Mouse (Mus musculus) hindbrain, embryonic 11.5 days (tissue): ENCODE measurements around the gene 5730480H06Rik. TPM values are rescaled to one million over a fixed set of nuclear protein-coding genes. Genes with fewer than 3 reads are reported as not detected.

ENCODE experiments used
- ATAC-seq: fragments of 200-750 bp; cut with Nextera tagmentation; 2 replicates; pipeline ENCODE4 v1.8.0; 2017; ENCODE audit warnings: mild to moderate bottlenecking, moderate TSS enrichment, moderate library complexity; ENCODE audit not compliant: low FRiP score
- DNase-seq: peaks from one replicate; pipeline ENCODE4 v3.0.0-alpha.2; 2015; ENCODE audit warnings: low spot score
- H3K27ac ChIP-seq: fragments of 300-500 bp; sonication (generic); 2 replicates; pipeline ENCODE4 v1.5.1; 2014; ENCODE audit warnings: mild to moderate bottlenecking, low read depth, low read length
- H3K27me3 ChIP-seq: fragments of 300-500 bp; sonication (generic); 2 replicates; pipeline ENCODE4 v1.6.1; 2014; ENCODE audit warnings: mild to moderate bottlenecking, low read length, moderate library complexity, mixed read lengths; ENCODE audit not compliant: control insufficient read depth, insufficient read depth
- H3K36me3 ChIP-seq: fragments of 300-500 bp; sonication (generic); 2 replicates; pipeline ENCODE4 v1.6.1; 2014; ENCODE audit warnings: mild to moderate bottlenecking, low read length, moderate library complexity, mixed read lengths; ENCODE audit not compliant: control insufficient read depth, insufficient read depth
- H3K4me1 ChIP-seq: fragments of 300-500 bp; sonication (generic); replicated peaks from 2 replicates; pipeline ENCODE4 v1.6.1; 2014; ENCODE audit warnings: low read length, mixed read lengths; ENCODE audit not compliant: control insufficient read depth, insufficient read depth
- H3K4me2 ChIP-seq: fragments of 300-500 bp; sonication (generic); replicated peaks from 2 replicates; pipeline ENCODE4 v1.6.1; 2014; ENCODE audit warnings: mild to moderate bottlenecking, low read depth, low read length
- H3K4me3 ChIP-seq: fragments of 300-500 bp; sonication (generic); 2 replicates; pipeline ENCODE4 v1.5.1; 2014; ENCODE audit warnings: low read depth, low read length
- H3K9ac ChIP-seq: fragments of 300-500 bp; sonication (generic); 2 replicates; pipeline ENCODE4 v1.6.1; 2014; ENCODE audit warnings: low read depth, low read length
- H3K9me3 ChIP-seq: fragments of 300-500 bp; sonication (generic); 2 replicates; pipeline ENCODE4 v1.6.1; 2016; ENCODE audit warnings: low read length; ENCODE audit not compliant: control insufficient read depth
- WGBS: fragments of 180-500 bp; shearing (Covaris S2); extraction: QIAGEN DNeasy Blood & Tissue Kit; methylation state at CpG from one replicate; pipeline ENCODE4 v1.1.7; 2014; 5-methylcytosine and 5-hydroxymethylcytosine counted together
- polyA plus RNA-seq: library from polyadenylated mRNA; unstranded; fragments of >200 nt; fragmentation: Nextera tagmentation; extraction: Ambion mirVana; gene quantifications from 2 replicates; pipeline ENCODE4 v1.2.1, GENCODE M21; 2014

5730480H06Rik gene
- polyA plus RNA-seq, 1 experiment from 2014 or later, result 31.1 TPM

DNA sequence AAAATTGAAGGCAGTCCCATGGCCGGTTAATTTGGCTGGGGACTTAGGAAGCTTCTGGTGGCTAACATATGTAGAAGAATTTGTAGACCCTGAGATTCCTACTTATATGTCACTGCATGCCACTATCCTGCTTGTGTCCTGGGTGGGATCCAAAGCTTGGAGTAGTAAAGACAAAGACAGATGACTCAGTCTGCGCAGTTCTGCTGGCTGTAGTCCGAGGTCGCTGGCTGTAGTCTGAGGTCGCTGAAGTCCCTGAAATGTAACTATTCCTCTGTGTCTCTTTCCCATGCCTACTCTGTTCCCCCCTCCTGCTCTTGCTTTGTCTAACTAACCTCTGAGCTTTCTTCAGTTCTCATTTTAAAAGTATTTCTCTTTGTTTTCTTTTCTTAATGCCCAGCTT, 82.6 kb downstream of the 5730480H06Rik start:
- Histone ChIP-seq H3K4me1 (no peaks in the 10 kb centered on the region), H3K4me3 (no peak overlapping the region), H3K9ac (no peak overlapping the region), H3K36me3 (no peaks in the 10 kb centered on the region), H3K27ac (no peak overlapping the region), H3K9me3 (no peaks in the 10 kb centered on the region), H3K4me2 (no peak overlapping the region), H3K27me3 (no peaks in the 10 kb centered on the region)
- no peak for DNase-seq
- WGBS, result 87% methylated on average over 5 of the region's 5 CpGs
- ATAC-seq, result no peak

DNA sequence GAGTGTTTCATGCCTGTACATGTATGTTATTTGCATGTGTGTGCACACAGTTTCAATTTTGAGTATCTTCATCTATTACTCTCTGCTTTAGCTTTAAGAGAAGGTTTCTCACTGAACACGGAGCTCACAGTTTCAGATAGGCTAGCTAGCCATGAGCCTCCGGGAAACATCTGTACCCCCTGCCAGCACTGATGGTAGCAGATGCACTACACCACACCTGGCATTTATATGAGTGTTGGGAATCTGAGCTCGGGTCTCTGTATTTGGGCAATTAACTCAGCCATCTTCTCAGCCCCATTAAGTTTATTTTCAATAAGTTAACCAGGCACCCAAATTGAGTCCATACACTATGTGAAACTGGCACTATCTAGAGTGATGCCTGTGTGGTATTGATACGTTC, 83.7 kb downstream of the 5730480H06Rik start:
- H3K9ac ChIP-seq, result no peak overlapping the region
- ATAC-seq, result no peak
- no peak overlapping the region for H3K4me3 ChIP-seq

DNA sequence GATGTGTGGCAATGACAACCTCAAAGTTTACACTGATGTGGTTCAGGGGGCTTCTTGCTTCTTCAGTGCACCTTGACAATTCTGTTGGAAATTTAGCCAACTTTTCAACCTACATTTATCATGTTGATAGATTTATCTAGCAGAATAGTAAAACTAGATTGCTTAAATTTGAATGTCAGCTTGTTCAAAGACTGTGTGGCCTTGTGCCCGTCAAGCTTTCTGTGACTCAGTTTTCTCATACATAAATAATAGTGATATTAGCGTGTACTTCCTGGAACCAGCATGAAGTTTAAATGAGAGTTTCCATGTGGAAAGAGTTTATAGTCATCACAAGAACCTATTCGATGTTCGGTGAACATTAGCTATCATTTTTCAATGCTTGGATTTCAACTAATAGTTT, 84.5 kb downstream of the 5730480H06Rik start:
- WGBS, result 100% methylated on average over 4 of the region's 4 CpGs
- Histone ChIP-seq H3K4me1 (no peaks in the 10 kb centered on the region), H3K36me3 (no peaks in the 10 kb centered on the region), H3K27me3 (no peaks in the 10 kb centered on the region), H3K9ac (no peak overlapping the region), H3K4me3 (no peak overlapping the region), H3K27ac (no peak overlapping the region), H3K4me2 (no peak overlapping the region), H3K9me3 (no peaks in the 10 kb centered on the region)
- DNase-seq (no peak), ATAC-seq (no peak)

More for the DNA sequence above, 83.7 kb downstream of the 5730480H06Rik start:
- H3K9me3 ChIP-seq, result no peaks in the 10 kb centered on the region
- H3K4me2 ChIP-seq, result no peak overlapping the region
- WGBS, result 80% methylated on average over 4 of the region's 4 CpGs
- no peak for DNase-seq
- H3K27ac ChIP-seq, result no peak overlapping the region
- H3K4me1 ChIP-seq, result no peaks in the 10 kb centered on the region
- no peaks in the 10 kb centered on the region for H3K36me3 ChIP-seq
- no peaks in the 10 kb centered on the region for H3K27me3 ChIP-seq

DNA sequence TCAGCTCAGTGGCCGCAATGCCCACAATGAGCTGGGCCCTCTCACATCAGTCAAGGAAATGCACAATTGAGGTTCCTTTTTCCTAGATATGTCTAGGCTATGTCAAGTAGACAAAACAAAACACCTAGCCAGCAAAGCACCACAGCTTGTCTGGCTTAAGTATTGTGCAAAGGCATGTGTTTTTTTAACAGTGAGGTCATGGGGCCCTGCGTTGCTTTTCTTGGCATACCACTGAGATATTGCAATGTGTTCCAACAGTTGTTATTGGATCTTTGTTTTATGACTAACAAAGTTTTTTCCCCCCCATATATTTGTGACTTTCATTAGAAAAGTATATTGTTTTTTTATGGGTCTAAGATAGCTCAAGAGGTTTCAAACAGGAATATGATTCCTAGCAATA, 92.0 kb downstream of the 5730480H06Rik start:
- H3K4me2 ChIP-seq, result no peak overlapping the region
- DNase-seq (no peak), ATAC-seq (no peak)
- H3K4me3 ChIP-seq, result no peak overlapping the region
- no peaks in the 10 kb centered on the region for H3K27me3 ChIP-seq
- no peak overlapping the region for H3K27ac ChIP-seq
- no peaks in the 10 kb centered on the region for H3K36me3 ChIP-seq
- no peaks in the 10 kb centered on the region for H3K4me1 ChIP-seq
- WGBS, result 94% methylated on average over 2 of the region's 2 CpGs
- no peaks in the 10 kb centered on the region for H3K9me3 ChIP-seq
- no peak overlapping the region for H3K9ac ChIP-seq

DNA sequence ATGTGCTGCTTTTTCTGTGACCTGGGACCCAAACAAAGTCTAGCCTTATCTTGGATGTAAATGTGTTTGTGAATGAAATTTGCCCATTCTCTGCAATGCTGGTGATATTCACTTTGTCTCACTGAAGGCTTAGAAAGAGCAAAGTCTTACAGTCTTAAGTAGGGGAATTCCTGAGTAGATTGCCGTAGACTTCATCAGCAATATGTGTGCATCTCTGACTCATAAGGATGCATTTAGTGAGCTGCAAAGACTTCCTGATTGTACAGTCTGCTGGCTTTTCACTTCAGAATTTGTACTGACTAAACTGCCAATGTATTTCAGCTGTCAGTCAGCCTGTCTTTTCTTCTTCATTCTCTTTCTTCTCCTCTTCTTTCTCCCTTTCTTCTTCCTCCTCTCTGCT, 94.2 kb downstream of the 5730480H06Rik start:
- no peak overlapping the region for H3K4me2 ChIP-seq
- no peak overlapping the region for H3K9ac ChIP-seq
- H3K27me3 ChIP-seq, result no peaks in the 10 kb centered on the region
- no peaks in the 10 kb centered on the region for H3K9me3 ChIP-seq
- 87% methylated on average over 1 of the region's 1 CpGs for WGBS
- ATAC-seq (no peak), DNase-seq (no peak)
- H3K36me3 ChIP-seq, result no peaks in the 10 kb centered on the region
- no peak overlapping the region for H3K27ac ChIP-seq
- no peaks in the 10 kb centered on the region for H3K4me1 ChIP-seq
- H3K4me3 ChIP-seq, result no peak overlapping the region

DNA sequence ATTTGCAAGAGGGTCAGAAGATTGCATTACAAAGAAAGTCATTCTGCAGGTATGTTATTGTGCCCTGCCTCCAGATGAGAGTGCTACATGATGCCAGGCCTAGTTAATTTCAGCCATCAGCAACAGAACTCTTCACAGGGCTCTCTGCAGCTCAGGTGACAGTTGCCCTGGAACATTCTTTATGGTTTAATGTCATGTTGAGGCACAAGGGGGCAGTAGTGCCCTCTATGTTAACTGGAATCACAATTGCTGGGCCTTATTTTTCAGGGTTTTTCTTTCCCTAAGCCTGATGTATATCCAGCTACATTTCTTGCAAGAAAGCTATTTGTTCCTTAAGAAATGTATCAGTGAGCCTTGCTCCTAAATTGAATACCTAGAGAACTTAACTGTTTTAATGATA, 102.7 kb downstream of the 5730480H06Rik start:
- Histone ChIP-seq H3K27me3 (no peaks in the 10 kb centered on the region), H3K27ac (no peak overlapping the region), H3K4me1 (no peaks in the 10 kb centered on the region), H3K4me2 (no peak overlapping the region), H3K36me3 (no peaks in the 10 kb centered on the region), H3K9ac (no peak overlapping the region), H3K9me3 (no peaks in the 10 kb centered on the region), H3K4me3 (no peak overlapping the region)
- ATAC-seq, result peak; percentile 65; the same call in 1 of the 2 replicates
- peak; percentile 69 for DNase-seq

DNA sequence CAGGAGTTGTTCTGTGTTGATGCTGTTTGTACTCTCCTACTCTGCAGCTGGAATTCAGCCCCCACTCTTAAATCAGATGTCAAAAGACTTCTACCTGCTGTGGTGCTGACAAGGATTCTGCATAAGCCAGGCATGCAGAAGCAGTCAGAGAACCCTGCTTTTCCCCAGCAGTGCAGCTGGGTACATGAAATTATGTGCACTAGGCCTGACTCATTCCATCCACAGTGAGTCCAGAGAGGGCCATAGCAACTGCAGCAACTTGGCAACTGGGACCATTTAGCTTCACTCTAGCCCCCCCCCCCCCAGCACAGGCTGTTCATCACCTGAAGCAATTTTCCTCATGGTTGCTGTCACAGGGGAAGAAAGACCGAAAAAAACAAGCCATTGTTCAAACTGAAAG, 121.1 kb downstream of the 5730480H06Rik start:
- H3K27ac ChIP-seq, result no peak overlapping the region
- H3K4me3 ChIP-seq, result no peak overlapping the region
- no peak for DNase-seq
- WGBS, result 78% methylated on average over 1 of the region's 1 CpGs
- H3K27me3 ChIP-seq, result no peaks in the 10 kb centered on the region
- H3K36me3 ChIP-seq, result no peaks in the 10 kb centered on the region
- no peaks in the 10 kb centered on the region for H3K4me1 ChIP-seq
- ATAC-seq, result no peak
- H3K9me3 ChIP-seq, result no peaks in the 10 kb centered on the region
- H3K4me2 ChIP-seq, result no peak overlapping the region
- H3K9ac ChIP-seq, result no peak overlapping the region

DNA sequence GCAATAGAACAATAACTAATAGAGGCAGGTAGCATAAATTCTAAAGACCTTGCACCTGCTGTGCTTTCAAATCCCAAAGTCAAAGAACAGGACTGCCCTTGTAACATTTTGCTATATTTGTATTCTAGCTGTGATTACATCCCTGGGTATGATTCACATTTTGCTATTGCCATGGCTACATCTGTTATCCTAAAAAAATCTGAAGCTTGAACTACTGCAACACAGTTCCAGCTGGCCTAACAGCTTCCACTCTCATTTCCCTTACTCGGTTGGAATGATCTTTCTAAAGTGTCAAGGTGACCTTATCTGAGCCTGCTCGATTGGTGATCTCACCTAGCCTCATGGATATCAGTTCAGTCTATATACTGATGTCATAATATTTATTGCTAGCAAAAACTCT, 132.5 kb downstream of the 5730480H06Rik start:
- H3K27me3 ChIP-seq, result no peaks in the 10 kb centered on the region
- no peak overlapping the region for H3K27ac ChIP-seq
- no peak overlapping the region for H3K4me2 ChIP-seq
- ATAC-seq, result no peak
- H3K4me3 ChIP-seq, result no peak overlapping the region
- H3K4me1 ChIP-seq, result no peaks in the 10 kb centered on the region
- H3K36me3 ChIP-seq, result no peaks in the 10 kb centered on the region
- WGBS, result 71% methylated on average over 2 of the region's 2 CpGs
- H3K9me3 ChIP-seq, result no peaks in the 10 kb centered on the region
- no peak overlapping the region for H3K9ac ChIP-seq
- DNase-seq, result no peak
